In genomic region chr9:74376191-74376590, GRCm38 (mm10) we compare ENCODE assay signal across 21 mouse cellular contexts.
DNase-seq lines count a peak whose midpoint lies in the region; ATAC-seq lines count a peak whose summit lies in the region.
"Had no signal": no experiment of that assay in that cellular context is flagged by ENCODE, and none has a peak within 500 bp of the region (broad histone marks: within the 10 kb centered on the region; RNA-seq: fewer than 3 reads in every experiment).

No protein-coding gene starts in this region.

- no peak for DNase-seq in frontal cortex, postnatal 14 days (ENCODE audit: low spot score in 2 of 2)
- DNase-seq in right cerebral cortex, adult 18-20 months, result peak; percentile 0
- DNase-seq in right cerebral cortex, postnatal 4 days, result no peak
- peak; percentile 33 for DNase-seq in brain, adult 2 months (ENCODE audit: low read depth, low spot score)
- peak; percentile 23 for DNase-seq in telencephalon, adult 2 months (ENCODE audit: low read depth, low spot score)
- no peak for DNase-seq in adrenal gland, adult 2 months
- no peak for DNase-seq in gastrocnemius, postnatal 25 days
- DNase-seq: adrenal gland, postnatal 10 days; adrenal gland, postnatal 25 days; B cell, adult 2 months; cerebellum, adult 11-12 months; cerebellum, adult 2 months; cerebellum, adult 9-10 months; cerebellum, postnatal 10 days; cerebellum, postnatal 25 days; forebrain, postnatal 0 days had no signal

- peak; percentile 88 for ATAC-seq in frontal cortex, adult (ENCODE audit: low TSS enrichment)
- ATAC-seq: activated CD4-positive, CD25-positive, alpha-beta regulatory T cell, adult 4 months; CD4-positive, CD25-positive, alpha-beta regulatory T cell, adult 4 months; forebrain, embryonic 14.5 days; forebrain, postnatal 0 days; Patski had no signal

Comparison
In these comparisons a context has a peak if more than half of its experiments do, and no peak if none do; other contexts are left out.
1. DNase-seq: peak in right cerebral cortex, adult 18-20 months (single experiment), brain, adult 2 months (single experiment) and telencephalon, adult 2 months (single experiment); none in frontal cortex, postnatal 14 days (0 of 2), right cerebral cortex, postnatal 4 days (single experiment), adrenal gland, adult 2 months (single experiment) and gastrocnemius, postnatal 25 days (single experiment).